Mouse (Mus musculus) midbrain, postnatal 0 days (tissue): ENCODE data around the gene B9d1. TPM values are rescaled to one million over a fixed set of nuclear protein-coding genes. Genes with fewer than 3 reads are reported as not detected.

Experiments
- ATAC-seq: fragments of 200-750 bp; cut with Nextera tagmentation; 2 replicates; pipeline ENCODE4 v1.8.0; 2017; ENCODE audit warnings: moderate number of reproducible peaks, mild to moderate bottlenecking, moderate TSS enrichment, moderate library complexity; ENCODE audit not compliant: low FRiP score
- DNase-seq: peaks from one replicate; pipeline ENCODE4 v3.0.0-alpha.2; 2015; ENCODE audit warnings: low spot score
- H3K27ac ChIP-seq: fragments of 300-500 bp; sonication (generic); 2 replicates; pipeline ENCODE4 v1.5.1; 2014; ENCODE audit warnings: low read depth, mild to moderate bottlenecking, low read length, mixed read lengths
- H3K27me3 ChIP-seq: fragments of 300-500 bp; sonication (generic); 2 replicates; pipeline ENCODE4 v1.6.1; 2014; ENCODE audit warnings: low read length, control low read depth, mixed read lengths; ENCODE audit not compliant: insufficient read depth
- H3K36me3 ChIP-seq: fragments of 300-500 bp; sonication (generic); 2 replicates; pipeline ENCODE4 v1.6.1; 2014; ENCODE audit warnings: low read length, control low read depth, mixed read lengths; ENCODE audit not compliant: insufficient read depth
- H3K4me1 ChIP-seq: fragments of 300-500 bp; sonication (generic); 2 replicates; pipeline ENCODE4 v1.6.1; 2014; ENCODE audit warnings: mild to moderate bottlenecking, control low read depth, antibody characterized with exemption, low read length, mixed read lengths; ENCODE audit not compliant: insufficient read depth
- H3K4me2 ChIP-seq: fragments of 300-500 bp; sonication (generic); 2 replicates; pipeline ENCODE4 v1.6.1; 2014; ENCODE audit warnings: low read depth, mild to moderate bottlenecking, low read length, mixed read lengths; ENCODE audit not compliant: poor library complexity, severe bottlenecking
- H3K4me3 ChIP-seq: fragments of 300-500 bp; sonication (generic); 2 replicates; pipeline ENCODE4 v1.5.1; 2014; ENCODE audit warnings: low read depth, mild to moderate bottlenecking, low read length, moderate library complexity
- H3K9ac ChIP-seq: fragments of 300-500 bp; sonication (generic); replicated peaks from 2 replicates; pipeline ENCODE4 v1.6.1; 2014; ENCODE audit warnings: mild to moderate bottlenecking, low read length, moderate library complexity, mixed read lengths; ENCODE audit not compliant: poor library complexity, severe bottlenecking
- H3K9me3 ChIP-seq: fragments of 300-500 bp; sonication (generic); 2 replicates; pipeline ENCODE4 v1.6.1; 2016; ENCODE audit warnings: low read length, control low read depth
- CTCF ChIP-seq: IDR thresholded peaks from 2 replicates; pipeline ENCODE4 v1.5.1; 2016; ENCODE audit warnings: antibody characterized with exemption, mild to moderate bottlenecking
- WGBS: fragments of 180-500 bp; shearing (Covaris S2); extraction: QIAGEN DNeasy Blood & Tissue Kit; methylation state at CpG from one replicate; pipeline ENCODE4 v1.1.7; 2014; 5-methylcytosine and 5-hydroxymethylcytosine counted together
- polyA plus RNA-seq: library from polyadenylated mRNA; unstranded; fragments of >200 nt; fragmentation: Nextera tagmentation; extraction: Ambion mirVana; gene quantifications from 2 replicates; pipeline ENCODE4 v1.2.1, GENCODE M21; 2015
- total RNA-seq: library from RNA; depleted of rRNA; stranded (reverse); fragments of >200 nt; gene quantifications from 2 replicates; pipeline ENCODE4 v1.2.3, GENCODE M21; 2014

Gene B9d1
- total and polyA plus RNA-seq, 2 experiments from 2014 or later, result 25.1 to 26.3 TPM

DNA sequence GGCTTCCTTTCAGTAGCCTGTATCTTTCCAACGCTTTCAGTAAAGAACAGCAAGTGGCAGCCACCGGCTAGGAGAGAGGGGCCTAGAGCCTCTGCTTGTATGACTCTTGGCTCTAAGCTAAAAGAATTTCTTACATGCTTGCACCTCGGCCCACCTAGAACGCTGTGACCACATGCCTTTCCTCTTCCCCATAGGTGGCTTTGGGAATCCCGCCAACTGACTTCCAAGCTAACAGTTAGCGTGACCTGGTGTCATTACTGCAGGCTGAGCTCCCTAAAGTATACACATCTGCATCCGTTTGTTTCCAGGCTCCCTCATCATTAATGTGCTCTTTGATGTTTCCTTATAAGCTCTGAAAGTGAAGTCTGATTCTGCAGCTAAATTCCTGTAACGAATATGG, 1.0 kb upstream of the B9d1 start:
- no peaks in the 10 kb centered on the region; the same call in 1 of the 2 replicates for H3K36me3 ChIP-seq
- no peak for TF ChIP-seq CTCF
- H3K9me3 ChIP-seq, result no peaks in the 10 kb centered on the region
- H3K27ac ChIP-seq, result peak overlapping the region; percentile 89
- DNase-seq (no peak), ATAC-seq (no peak)
- WGBS, result 67% methylated on average over 8 of the region's 8 CpGs
- peak overlapping the region; percentile 70 for H3K4me2 ChIP-seq
- H3K27me3 ChIP-seq, result no peaks in the 10 kb centered on the region
- H3K9ac ChIP-seq, result peak overlapping the region; percentile 71
- peaks cover 7% of the 10 kb centered on the region for H3K4me1 ChIP-seq
- H3K4me3 ChIP-seq, result no peak overlapping the region; the same call in 1 of the 2 replicates

- Histone ChIP-seq H3K9me3 (no peaks in the 10 kb centered on the region), H3K9ac (no peak overlapping the region), H3K4me1 (no peaks in the 10 kb centered on the region), H3K27ac (no peak overlapping the region), H3K36me3 (peaks cover 42% of the 10 kb centered on the region), H3K27me3 (no peaks in the 10 kb centered on the region), H3K4me3 (no peak overlapping the region), H3K4me2 (no peak overlapping the region)
- WGBS, result 41% methylated on average over 3 of the region's 3 CpGs
- TF ChIP-seq CTCF, result peak; percentile 63
- ATAC-seq (no peak), DNase-seq (peak; percentile 63)
Observed at GRCm38 (mm10) chr11:61514953-61515352, 10.0 kb downstream of the B9d1 start.

DNA sequence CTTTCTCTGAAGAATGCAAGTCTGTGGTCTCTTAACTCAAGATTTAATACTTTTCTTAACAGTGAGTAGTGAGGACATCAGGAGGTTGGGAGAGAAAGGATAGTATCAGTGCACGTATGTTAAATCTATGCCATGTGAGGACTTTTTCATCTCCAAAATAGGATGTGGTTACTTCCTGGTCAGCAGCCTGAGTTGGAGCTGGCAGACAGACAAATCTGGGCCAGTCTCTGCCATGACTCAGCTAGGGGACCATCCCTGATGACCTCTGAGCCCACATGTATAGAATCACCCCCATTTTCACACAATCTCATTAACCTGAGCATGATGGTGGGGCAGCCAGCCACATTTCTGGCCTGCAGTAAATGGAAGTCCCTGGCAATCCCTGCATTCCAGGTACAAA, 13.0 kb downstream of the B9d1 start:
- TF ChIP-seq CTCF, result no peak
- peaks cover 59% of the 10 kb centered on the region for H3K36me3 ChIP-seq
- DNase-seq (no peak), ATAC-seq (no peak)
- 96% methylated on average over 1 of the region's 1 CpGs for WGBS
- no peak overlapping the region for H3K9ac ChIP-seq
- H3K27ac ChIP-seq, result no peak overlapping the region
- H3K4me2 ChIP-seq, result no peak overlapping the region
- H3K4me1 ChIP-seq, result no peaks in the 10 kb centered on the region
- no peaks in the 10 kb centered on the region for H3K27me3 ChIP-seq
- no peak overlapping the region for H3K4me3 ChIP-seq
- no peaks in the 10 kb centered on the region for H3K9me3 ChIP-seq

DNA sequence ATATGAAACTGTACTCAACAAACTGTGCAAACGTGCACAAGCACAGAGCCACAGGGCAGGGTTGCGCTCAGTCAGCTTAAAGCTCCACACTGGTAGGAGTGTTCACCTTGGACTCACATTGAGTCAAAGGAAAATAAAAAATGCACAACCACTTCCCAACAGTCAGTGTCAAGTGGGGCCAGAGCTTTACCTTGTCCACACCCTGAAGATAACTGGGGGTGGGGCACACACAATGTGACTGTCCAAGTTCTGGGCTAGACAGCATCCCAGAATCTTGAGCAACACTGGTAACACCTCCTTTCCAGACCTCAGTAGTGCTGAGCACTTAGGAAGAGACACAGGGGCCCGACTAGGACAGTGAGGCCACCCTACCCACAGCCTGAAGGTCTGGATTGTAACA, 13.9 kb downstream of the B9d1 start:
- Histone ChIP-seq H3K27me3 (no peaks in the 10 kb centered on the region), H3K9ac (no peak overlapping the region), H3K4me1 (no peaks in the 10 kb centered on the region), H3K4me2 (no peak overlapping the region), H3K27ac (no peak overlapping the region), H3K9me3 (no peaks in the 10 kb centered on the region), H3K4me3 (no peak overlapping the region), H3K36me3 (peaks cover 51% of the 10 kb centered on the region)
- DNase-seq (no peak), ATAC-seq (no peak)
- WGBS, result 89% methylated on average over 3 of the region's 3 CpGs
- no peak for TF ChIP-seq CTCF

DNA sequence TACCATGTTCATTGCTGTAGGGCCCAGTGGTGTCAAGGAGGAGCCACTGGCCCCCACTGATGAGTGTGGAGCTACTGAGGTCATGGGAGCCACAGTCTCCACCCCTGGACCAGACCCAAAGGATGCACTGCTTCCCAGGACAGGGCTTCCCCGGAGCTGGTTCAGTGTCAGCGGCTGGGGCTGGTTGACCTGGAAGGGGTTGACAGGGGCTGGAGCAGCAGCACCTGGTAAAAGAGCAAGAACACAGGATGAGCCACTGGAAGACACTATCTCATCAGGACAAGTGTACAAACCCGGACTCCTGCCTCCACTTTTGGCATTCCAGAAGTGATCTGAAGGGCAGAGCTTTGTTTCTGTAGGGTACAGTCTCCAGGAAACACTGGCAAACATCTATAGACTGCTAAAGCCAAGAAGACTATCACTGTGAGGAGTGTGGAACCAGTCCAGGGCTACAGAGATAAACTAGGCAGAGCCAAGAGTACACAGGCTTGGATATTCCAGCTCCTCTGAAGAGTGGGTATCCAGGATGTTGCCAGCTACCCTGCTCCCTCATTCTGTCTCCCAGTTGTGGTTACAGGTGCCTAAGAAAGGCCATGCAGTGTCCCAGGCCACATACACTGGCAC, 14.7 kb downstream of the B9d1 start:
- Histone ChIP-seq H3K9me3 (no peaks in the 10 kb centered on the region), H3K27ac (no peak overlapping the region), H3K36me3 (peaks cover 49% of the 10 kb centered on the region), H3K4me1 (no peaks in the 10 kb centered on the region), H3K4me2 (no peak overlapping the region), H3K4me3 (no peak overlapping the region), H3K9ac (no peak overlapping the region), H3K27me3 (no peaks in the 10 kb centered on the region)
- TF ChIP-seq CTCF, result no peak
- ATAC-seq, result no peak
- 91% methylated on average over 3 of the region's 3 CpGs for WGBS
- no peak for DNase-seq

- DNase-seq (no peak), ATAC-seq (no peak)
- no peak overlapping the region for H3K4me3 ChIP-seq
- 83% methylated on average over 1 of the region's 1 CpGs for WGBS
- H3K27me3 ChIP-seq, result no peaks in the 10 kb centered on the region
- no peaks in the 10 kb centered on the region for H3K9me3 ChIP-seq
- H3K4me1 ChIP-seq, result no peaks in the 10 kb centered on the region
- H3K4me2 ChIP-seq, result no peak overlapping the region
- no peak overlapping the region for H3K27ac ChIP-seq
- TF ChIP-seq CTCF, result no peak
- H3K36me3 ChIP-seq, result peaks cover 11% of the 10 kb centered on the region; the same call in 1 of the 2 replicates
- no peak overlapping the region for H3K9ac ChIP-seq
Observed at GRCm38 (mm10) chr11:61526872-61527271, 21.9 kb downstream of the B9d1 start.
